Mouse (Mus musculus): ENCODE measurements around the gene Gigyf2.

DNA sequence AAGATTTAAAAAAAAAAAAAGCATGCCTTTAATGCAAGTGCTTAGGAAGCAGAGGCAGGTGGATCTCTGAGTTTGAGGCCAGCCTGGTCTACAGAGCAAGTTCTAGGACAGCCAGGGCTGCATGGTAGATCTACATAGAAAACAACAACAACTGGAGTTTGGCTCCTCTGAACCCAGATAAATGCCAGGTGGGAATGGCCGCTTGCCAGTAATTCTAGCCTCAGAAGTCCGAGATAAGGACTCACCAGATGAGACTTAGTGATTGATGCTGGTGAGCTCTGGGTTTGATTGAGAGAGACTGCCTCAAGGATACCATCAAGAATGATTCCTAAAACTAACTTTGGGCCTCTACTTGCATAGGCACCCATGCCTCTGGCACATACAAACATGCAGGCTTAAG is 23.8 kb downstream of the Gigyf2 start:
- TF ChIP-seq E2F4 (IDR thresholded peaks at IDR 0.05; ENCODE audit: insufficient read depth), result no peak
- no peak for TF ChIP-seq MAX (IDR thresholded peaks at IDR 0.05; ENCODE audit: low read depth)

All from myocyte (in vitro differentiated cells).